Mouse (Mus musculus) heart, postnatal 10 days (tissue): ENCODE measurements around the gene Serpine1. TPM values are rescaled to one million over a fixed set of nuclear protein-coding genes. Genes with fewer than 3 reads are reported as not detected.

ENCODE experiments used
- DNase-seq, 2 experiments: peaks; one replicate each; pipeline ENCODE4 v3.0.0; 2021
- intact Hi-C: fragments of 180-260 bp; cut with DNase I; formaldehyde crosslinking; loops from one replicate; pipeline ENCODE4 v1.15.1; 2025
- total RNA-seq, 2 experiments: library from RNA; stranded (reverse); gene quantifications; 2 replicates each; pipeline ENCODE4 v1.2.3; 2021

Gene Serpine1
- total RNA-seq, 2 experiments from 2014 or later, result 11.0 to 19.3 TPM

DNA sequence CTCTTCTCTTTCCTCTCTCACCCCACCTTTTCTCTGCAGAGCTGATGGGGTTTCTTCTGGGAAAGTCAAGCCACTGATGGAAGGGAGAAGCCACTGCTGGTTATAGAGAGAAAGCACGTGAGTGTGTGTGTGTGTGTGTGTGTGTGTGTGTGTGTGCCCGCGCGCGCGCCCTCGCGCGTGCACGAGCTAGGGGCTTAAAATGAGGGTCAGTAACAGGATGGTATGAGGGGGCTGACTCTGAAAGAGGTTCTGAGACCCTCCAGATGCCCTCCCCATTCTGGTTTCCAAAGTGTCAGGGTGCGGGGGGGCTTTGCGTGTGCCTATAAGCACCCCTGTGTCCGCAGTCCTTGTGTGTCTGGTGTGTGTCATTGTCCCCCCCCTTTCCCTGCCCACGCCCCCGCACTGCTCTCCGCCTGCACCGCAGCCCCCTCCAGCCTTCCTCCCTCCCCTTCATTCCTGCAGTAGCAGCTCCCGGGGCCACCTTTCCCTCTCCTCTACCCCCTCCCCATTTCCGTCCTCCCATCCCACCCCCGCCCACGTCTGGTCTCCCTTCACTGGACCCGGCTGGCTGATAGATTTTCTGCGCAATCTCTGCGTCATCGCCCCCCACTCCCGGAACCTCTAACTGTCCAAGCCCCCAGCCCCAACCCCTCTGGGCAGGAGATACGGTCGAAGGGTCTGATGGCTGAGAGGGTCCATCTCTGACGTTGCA is 43.4 kb downstream of the Serpine1 start:
- DNase-seq, result no peak

DNA sequence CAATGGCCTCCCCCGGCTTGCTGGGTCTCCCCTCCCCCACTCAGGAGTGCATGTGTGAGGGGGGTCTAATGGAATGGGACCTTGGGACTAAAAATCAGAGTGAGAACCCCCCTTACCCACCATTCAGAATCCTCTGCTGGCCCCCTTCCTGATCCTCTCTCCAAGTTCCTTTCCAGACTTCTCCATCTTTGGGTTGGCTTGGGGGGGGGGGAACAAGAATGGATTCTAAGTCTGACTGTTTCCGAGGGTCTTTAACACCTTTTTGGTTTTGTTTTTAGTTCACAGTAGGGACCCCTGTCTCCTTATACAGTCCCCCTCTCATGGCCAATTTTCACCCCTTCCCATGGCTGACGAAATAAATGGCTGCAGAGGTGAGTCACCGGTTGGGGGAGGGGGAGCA is 46.0 kb downstream of the Serpine1 start, which contains the start of gene Vgf:
Gene Vgf (plus strand): TSS at position 301 of the 400 bp plus-strand sequence.
- DNase-seq, result no peak
- intact Hi-C loops, result no loop called here

More for the DNA sequence above, 43.4 kb downstream of the Serpine1 start:
- intact Hi-C loops, result no loop called here

DNA sequence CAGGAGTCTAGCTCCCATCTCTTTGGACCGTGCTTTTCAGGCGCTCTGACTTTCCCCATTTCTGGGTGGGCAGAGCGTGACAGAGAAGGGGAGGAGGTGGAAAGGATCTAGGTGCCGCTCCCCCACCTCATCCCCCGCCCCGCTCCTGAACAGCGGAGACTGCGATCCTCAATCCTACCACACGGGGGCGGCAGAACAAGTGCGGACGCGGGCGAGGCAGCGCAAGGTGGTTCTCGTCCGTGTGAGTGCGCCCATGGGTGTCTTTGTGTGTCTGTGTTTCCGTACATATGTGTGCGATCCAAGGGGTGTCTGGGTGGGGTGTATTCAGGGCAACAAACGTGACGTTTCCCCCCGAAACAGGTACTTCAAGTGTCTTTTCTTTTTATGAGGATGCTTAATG is 46.9 kb downstream of the Serpine1 start:
- intact Hi-C loops, result loop anchor here (1.0 to 2.0 kb wide), 2 partner anchors 38 to 82 kb away; no protein-coding TSS in a partner anchor
- DNase-seq, result peak; percentile 77 to 89

DNA sequence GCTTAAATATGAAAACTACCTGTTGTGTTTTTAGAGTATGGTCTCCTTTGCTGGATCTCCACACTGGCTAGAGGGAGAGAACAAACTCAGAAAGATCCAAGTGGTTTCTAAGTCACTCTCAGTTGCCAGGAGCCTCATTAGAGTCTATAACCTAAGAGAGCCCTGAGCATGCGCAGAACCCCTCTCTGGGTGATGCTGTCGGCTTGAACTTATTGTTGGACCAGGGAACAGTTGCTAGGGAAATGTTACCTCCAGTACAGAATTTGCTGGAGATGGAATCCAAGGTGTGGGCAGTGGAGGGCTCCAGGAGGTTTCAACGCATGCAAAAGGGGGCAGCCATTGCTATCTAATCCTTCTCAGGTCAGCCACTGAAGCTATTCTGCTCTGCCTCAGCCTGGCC is 47.8 kb downstream of the Serpine1 start:
- no peak for DNase-seq
- intact Hi-C loops, result loop anchor here (2.0 kb wide), 1 partner anchor 38 kb away; no protein-coding TSS in a partner anchor

DNA sequence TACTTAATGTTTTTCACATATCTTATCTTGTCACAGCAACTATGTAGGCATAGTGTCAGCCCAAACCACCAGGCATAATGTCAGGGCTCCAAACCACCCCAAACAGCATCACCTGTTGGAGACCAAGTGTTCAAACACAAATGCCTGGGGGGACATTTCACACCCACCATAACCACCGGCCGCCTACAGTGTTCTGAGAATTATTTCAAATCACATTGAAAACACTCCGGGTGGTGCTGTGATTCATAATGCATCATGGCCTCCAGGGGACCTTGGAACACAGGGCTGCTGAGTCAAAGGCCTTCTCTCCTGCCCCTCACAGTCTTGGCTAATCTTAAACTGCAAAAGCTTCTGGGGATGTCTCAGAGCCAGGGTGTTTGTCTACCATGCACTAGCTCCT is 56.2 kb downstream of the Serpine1 start:
- intact Hi-C loops, result no loop called here
- DNase-seq, result no peak

DNA sequence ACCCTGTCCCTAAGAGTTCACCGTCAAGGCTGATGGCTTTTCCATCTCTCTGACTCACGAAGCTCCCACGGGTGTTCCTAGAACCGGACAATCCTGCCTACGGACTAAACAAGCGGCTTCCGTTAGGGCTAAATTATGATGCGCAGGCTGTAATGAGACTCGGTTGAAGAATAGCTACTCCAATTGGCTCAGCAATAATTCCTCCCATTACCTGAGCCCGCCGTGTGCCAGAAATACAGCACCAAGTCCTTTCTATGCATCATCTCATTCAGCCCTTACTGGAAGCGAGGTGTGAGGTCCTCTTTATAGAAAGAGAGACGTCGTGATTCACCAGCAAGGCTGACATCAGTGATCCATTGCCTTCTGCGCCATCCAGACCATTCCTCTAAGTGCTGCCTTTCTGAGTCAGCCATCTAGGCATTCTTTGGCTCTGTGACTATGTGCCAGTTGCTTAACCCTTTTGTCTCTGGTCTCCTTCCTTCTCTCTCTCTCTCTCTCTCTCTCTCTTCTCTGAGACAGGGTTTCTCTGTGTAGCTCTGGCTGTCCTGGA is 59.6 kb downstream of the Serpine1 start:
- intact Hi-C loops, result no loop called here

More for the DNA sequence above, 59.6 kb downstream of the Serpine1 start:
- no peak for DNase-seq

Other genes with a start within 250 kb of the Serpine1 start
- 10 to 100 TPM in 1 of 2 experiments, 1 to 10 TPM in 1; 9.7 to 12.7 TPM for gene Col26a1, start 189.1 kb downstream of the Serpine1 start, total RNA-seq
- gene Ift22, start 164.1 kb downstream of the Serpine1 start, total RNA-seq, result 10 to 100 TPM; 14.4 to 17.2 TPM
- 100 to 1,000 TPM; 180 to 184 TPM for gene Fis1, start 119.0 kb downstream of the Serpine1 start, total RNA-seq
- gene Cldn15, start 105.7 kb downstream of the Serpine1 start, total RNA-seq, result 1 to 10 TPM; 5.8 to 8.1 TPM
- gene Plod3, start 85.2 kb downstream of the Serpine1 start, total RNA-seq, result 10 to 100 TPM; 45.0 to 47.1 TPM
- gene Znhit1, start 84.2 kb downstream of the Serpine1 start, total RNA-seq, result 10 to 100 TPM; 51.6 to 53.4 TPM
- not detected for gene Vgf, start 45.9 kb downstream of the Serpine1 start, total RNA-seq
- 10 to 100 TPM; 59.7 to 65.0 TPM for gene Ap1s1, start 26.1 kb downstream of the Serpine1 start, total RNA-seq
- gene Trim56, start 43.9 kb upstream of the Serpine1 start, total RNA-seq, result 10 to 100 TPM; 21.2 to 21.6 TPM
- gene Muc3, start 77.1 kb upstream of the Serpine1 start, total RNA-seq, result not detected
- under 1 TPM; 0.41 to 0.45 TPM for gene Muc3a, start 140.1 kb upstream of the Serpine1 start, total RNA-seq
- 1 to 10 TPM; 4.6 to 4.8 TPM for gene Ache, start 215.3 kb upstream of the Serpine1 start, total RNA-seq
- gene Ufsp1, start 222.4 kb upstream of the Serpine1 start, total RNA-seq, result 1 to 10 TPM; 8.8 to 10.0 TPM
- gene Srrt, start 235.4 kb upstream of the Serpine1 start, total RNA-seq, result 10 to 100 TPM; 91.0 to 91.9 TPM
- 10 to 100 TPM; 22.5 to 23.3 TPM for gene Trip6, start 242.1 kb upstream of the Serpine1 start, total RNA-seq